Mouse (Mus musculus) bone marrow, adult 2 months (tissue): Measurements from ENCODE around the gene Insl6. TPM values are rescaled to one million over a fixed set of nuclear protein-coding genes. Genes with fewer than 3 reads are reported as not detected.

Experiments used
- H3K27ac ChIP-seq: fragments of 200-500 bp; 2 replicates; pipeline ENCODE4 v1.5.1; 2012; ENCODE audit warnings: low read depth, mild to moderate bottlenecking, control low read depth, inconsistent platforms, low read length; ENCODE audit not compliant: control insufficient read depth, poor library complexity, insufficient read depth
- H3K4me1 ChIP-seq: fragments of 200-500 bp; 2 replicates; pipeline ENCODE4 v1.6.1; 2011; ENCODE audit warnings: low read length; ENCODE audit not compliant: control insufficient read depth, insufficient read depth
- H3K4me3 ChIP-seq: fragments of 200-500 bp; replicated peaks from 2 replicates; pipeline ENCODE3; 2011; ENCODE audit warnings: mild to moderate bottlenecking, low read depth, low read length, control low read depth; ENCODE audit not compliant: control insufficient read depth
- CTCF ChIP-seq: fragments of 200-500 bp; IDR thresholded peaks from 2 replicates; pipeline ENCODE4 v1.5.1; 2011; ENCODE audit warnings: low read length, control low read depth; ENCODE audit not compliant: control insufficient read depth, insufficient read depth
- POLR2A ChIP-seq: fragments of 200-500 bp; IDR thresholded peaks from 2 replicates; pipeline ENCODE4 v1.6.1; 2011; ENCODE audit warnings: low read depth, mild to moderate bottlenecking, control low read depth, low read length, borderline replicate concordance; ENCODE audit not compliant: control insufficient read depth
- WGBS: fragments of 180-500 bp; shearing (Covaris S2); methylation state at CpG from one replicate; pipeline ENCODE4 v1.1.7; 2018; 5-methylcytosine and 5-hydroxymethylcytosine counted together
- polyA plus RNA-seq: library from polyadenylated mRNA; stranded (reverse); fragments of >200 nt; gene quantifications from 2 replicates; pipeline ENCODE4 v1.2.4, GENCODE M21; 2011; ENCODE audit warnings: low replicate concordance; ENCODE audit not compliant: missing spikeins, insufficient read depth, insufficient read length

The Insl6 gene
- polyA plus RNA-seq, 1 experiment: 2.9 TPM

GRCm38 (mm10) chr19:29370112-29370511, 45.0 kb upstream of the Insl6 start:
- 33% methylated on average over 12 of the region's 12 CpGs for WGBS
- H3K4me3 ChIP-seq: no peak overlapping the region
- no peak overlapping the region for H3K27ac ChIP-seq
- TF ChIP-seq POLR2A: no peak
- no peak for TF ChIP-seq CTCF
- H3K4me1 ChIP-seq: peaks cover 1% of the 10 kb centered on the region; the same call in 1 of the 2 replicates

- 19% methylated on average over 3 of the region's 3 CpGs for WGBS
- no peak overlapping the region for H3K27ac ChIP-seq
- no peak overlapping the region for H3K4me3 ChIP-seq
- peaks cover 3% of the 10 kb centered on the region; the same call in 1 of the 2 replicates for H3K4me1 ChIP-seq
- no peak for TF ChIP-seq CTCF
- TF ChIP-seq POLR2A: no peak
Measured at GRCm38 (mm10) chr19:29368671-29369309, 43.6 kb upstream of the Insl6 start.

- Histone ChIP-seq H3K4me1 (peaks cover 3% of the 10 kb centered on the region; the same call in 1 of the 2 replicates), H3K27ac (no peak overlapping the region), H3K4me3 (no peak overlapping the region)
- TF ChIP-seq CTCF (no peak), POLR2A (no peak)
- 40% methylated on average over 2 of the region's 2 CpGs for WGBS
Measured at GRCm38 (mm10) chr19:29368041-29368440, 42.9 kb upstream of the Insl6 start.

- peak within 1 kb of the TSS; percentile 89 for H3K4me3 ChIP-seq
- TF ChIP-seq CTCF (no peak), POLR2A (peak; percentile 90)
- WGBS: under 1% methylated on average over 26 of the region's 26 CpGs
- H3K27ac ChIP-seq: peak within 1 kb of the TSS; percentile 86
- H3K4me1 ChIP-seq: peaks cover 3% of the 10 kb centered on the region; the same call in 1 of the 2 replicates
Measured at GRCm38 (mm10) chr19:29366969-29367622, 41.9 kb upstream of the Insl6 start, which contains the start of the genes Plgrkt and Cd274. Plgrkt (minus strand) TSS chr19:29367390. Cd274 (plus strand) TSS chr19:29367455.

GRCm38 (mm10) chr19:29366226-29366968, 41.2 kb upstream of the Insl6 start:
- TF ChIP-seq CTCF (no peak), POLR2A (no peak)
- WGBS: 5% methylated on average over 20 of the region's 20 CpGs
- Histone ChIP-seq H3K4me3 (peak overlapping the region; percentile 89), H3K27ac (peak overlapping the region; percentile 78), H3K4me1 (peaks cover 3% of the 10 kb centered on the region; the same call in 1 of the 2 replicates)

GRCm38 (mm10) chr19:29365105-29365504, 39.9 kb upstream of the Insl6 start:
- Histone ChIP-seq H3K27ac (no peak overlapping the region), H3K4me3 (no peak overlapping the region), H3K4me1 (peaks cover 3% of the 10 kb centered on the region; the same call in 1 of the 2 replicates)
- 71% methylated on average over 3 of the region's 3 CpGs for WGBS
- TF ChIP-seq POLR2A (no peak), CTCF (no peak)

GRCm38 (mm10) chr19:29364076-29364475, 38.9 kb upstream of the Insl6 start:
- peaks cover 3% of the 10 kb centered on the region; the same call in 1 of the 2 replicates for H3K4me1 ChIP-seq
- TF ChIP-seq CTCF (no peak), POLR2A (no peak)
- peak overlapping the region; percentile 37; the same call in 1 of the 2 replicates for H3K27ac ChIP-seq
- H3K4me3 ChIP-seq: no peak overlapping the region
- 67% methylated on average over 5 of the region's 5 CpGs for WGBS

GRCm38 (mm10) chr19:29363557-29363956, 38.4 kb upstream of the Insl6 start:
- TF ChIP-seq POLR2A (no peak), CTCF (no peak)
- peaks cover 2% of the 10 kb centered on the region; the same call in 1 of the 2 replicates for H3K4me1 ChIP-seq
- 90% methylated on average over 7 of the region's 7 CpGs for WGBS
- no peak overlapping the region for H3K27ac ChIP-seq
- no peak overlapping the region for H3K4me3 ChIP-seq
